Mouse (Mus musculus) thymus, postnatal 0 days (tissue): Measurements from ENCODE around the gene Hmmr. TPM values are rescaled to one million over a fixed set of nuclear protein-coding genes. Genes with fewer than 3 reads are reported as not detected.
"Not testable (repeated sequence)": the region's sequence is repeated elsewhere in the genome, so short reads cannot be mapped to it uniquely, and the experiment has no call there.

ENCODE experiments used
- DNase-seq: peaks from one replicate; pipeline ENCODE4 v3.0.0-alpha.2; 2015; ENCODE audit warnings: low spot score
- polyA plus RNA-seq: library from polyadenylated mRNA; unstranded; fragments of >200 nt; fragmentation: Nextera tagmentation; extraction: Ambion mirVana; gene quantifications from 2 replicates; pipeline ENCODE4 v1.2.1, GENCODE M21; 2015

Hmmr gene
- 47.1 and 51.6 TPM in 2 replicates for polyA plus RNA-seq

DNA sequence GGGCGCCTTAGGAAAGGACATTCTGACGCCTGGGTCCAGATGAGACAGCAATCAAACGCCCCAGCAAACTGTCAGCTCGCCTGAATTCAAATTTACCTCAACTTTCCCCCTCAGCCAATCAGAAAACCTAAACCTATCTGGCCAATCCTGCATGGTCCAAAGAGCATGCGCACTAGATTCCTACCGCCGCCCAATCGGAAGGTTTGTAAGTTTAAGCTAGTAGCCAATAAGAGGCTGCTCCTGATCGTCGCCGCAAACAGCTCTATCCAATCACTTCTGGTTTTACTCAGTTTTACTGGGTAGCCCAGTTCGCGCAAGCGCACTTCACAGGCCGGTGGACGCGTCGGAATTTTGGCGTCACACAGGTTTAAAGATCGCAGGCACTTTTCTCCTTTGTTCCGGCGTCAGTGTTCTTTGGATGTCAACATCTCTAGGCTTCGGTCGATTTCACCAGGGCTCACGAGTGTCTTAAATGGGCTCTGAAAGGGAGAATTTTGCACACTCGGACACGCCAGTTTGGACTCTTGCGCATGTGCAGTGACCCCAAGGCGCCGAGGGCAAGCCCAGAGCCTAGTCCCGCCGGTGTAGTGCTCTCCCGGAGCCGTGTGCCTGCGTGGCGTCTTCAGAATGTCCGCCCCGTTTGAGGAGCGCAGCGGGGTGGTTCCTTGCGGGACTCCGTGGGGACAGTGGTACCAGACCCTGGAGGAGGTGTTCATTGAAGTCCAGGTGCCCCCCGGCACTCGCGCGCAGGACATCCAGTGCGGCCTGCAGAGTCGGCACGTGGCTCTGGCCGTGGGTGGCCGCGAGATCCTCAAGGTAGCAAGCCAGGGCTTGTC, at the start of gene Hmmr, which contains the start of gene Nudcd2:
TSS of gene Hmmr (minus strand) at position 84 of the 836 bp plus-strand sequence.
TSS of gene Nudcd2 (plus strand) at position 329 of the 836 bp plus-strand sequence.
- DNase-seq = peak; percentile 97

- no peak for DNase-seq
Measured at GRCm38 (mm10) chr11:40781857-40782256, 48.6 kb upstream of the Hmmr start.

- peak; percentile 40 for DNase-seq
Measured at GRCm38 (mm10) chr11:40775315-40776269, 42.4 kb upstream of the Hmmr start.

GRCm38 (mm10) chr11:40764690-40765089, 31.5 kb upstream of the Hmmr start:
- DNase-seq = no peak

DNA sequence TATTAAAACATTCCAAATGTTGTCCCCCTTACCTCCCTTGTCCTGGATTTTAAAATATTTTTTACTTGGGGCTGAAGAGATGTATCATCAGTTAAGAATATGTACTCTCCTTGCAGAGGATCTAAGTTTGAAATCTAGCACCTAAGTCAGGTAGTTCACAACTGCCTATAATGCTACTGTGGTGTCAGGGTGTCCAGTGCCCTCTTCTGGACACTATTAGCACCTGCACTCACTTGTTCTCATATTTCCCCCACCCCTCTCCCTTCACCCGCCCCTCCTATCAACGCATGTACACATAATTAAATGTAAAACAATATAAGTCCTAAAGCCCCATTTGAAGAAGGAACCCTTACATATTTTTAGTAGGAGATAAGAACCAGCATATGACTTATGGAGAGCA, 30.2 kb upstream of the Hmmr start:
- peak; percentile 37 for DNase-seq

DNA sequence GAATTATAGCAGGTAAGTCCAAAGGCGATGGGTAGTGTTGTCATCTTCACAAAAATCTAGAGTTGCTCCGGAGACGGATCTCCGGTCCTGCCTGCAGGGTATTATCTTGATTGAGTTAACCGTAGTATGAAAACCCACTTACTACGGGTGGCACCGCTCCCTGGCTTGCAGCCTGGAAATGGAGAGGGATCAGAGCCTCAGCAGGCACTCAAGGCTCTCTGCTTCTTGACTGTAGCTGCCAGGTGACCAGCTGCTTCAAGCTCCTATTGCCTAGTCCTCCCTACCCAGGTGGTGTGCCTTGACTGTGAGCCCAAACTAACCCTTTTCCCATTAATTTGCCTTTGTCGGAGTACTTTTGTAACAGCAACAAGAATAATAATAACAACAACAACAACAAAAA, 26.7 kb upstream of the Hmmr start:
- DNase-seq = no peak

DNA sequence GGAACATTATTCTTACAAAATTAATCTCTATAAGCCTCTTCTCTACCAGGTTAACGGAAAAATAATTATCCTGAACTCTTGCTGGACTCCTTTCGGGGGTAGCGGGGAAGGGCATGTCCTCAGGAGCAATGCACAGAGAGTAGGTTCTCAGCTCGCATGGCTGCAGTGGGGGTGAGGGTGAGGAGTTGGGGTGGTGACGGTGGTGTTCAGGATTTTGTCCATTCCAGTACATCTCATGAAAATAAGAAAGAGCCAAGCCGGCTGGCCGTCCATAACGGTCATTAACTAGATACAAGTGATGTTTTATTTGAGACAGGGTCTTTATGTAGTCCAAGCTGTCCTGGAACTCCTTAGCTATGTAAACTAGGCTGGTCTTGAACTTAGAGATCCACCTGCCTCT, 22.7 kb upstream of the Hmmr start:
- DNase-seq = no peak

DNA sequence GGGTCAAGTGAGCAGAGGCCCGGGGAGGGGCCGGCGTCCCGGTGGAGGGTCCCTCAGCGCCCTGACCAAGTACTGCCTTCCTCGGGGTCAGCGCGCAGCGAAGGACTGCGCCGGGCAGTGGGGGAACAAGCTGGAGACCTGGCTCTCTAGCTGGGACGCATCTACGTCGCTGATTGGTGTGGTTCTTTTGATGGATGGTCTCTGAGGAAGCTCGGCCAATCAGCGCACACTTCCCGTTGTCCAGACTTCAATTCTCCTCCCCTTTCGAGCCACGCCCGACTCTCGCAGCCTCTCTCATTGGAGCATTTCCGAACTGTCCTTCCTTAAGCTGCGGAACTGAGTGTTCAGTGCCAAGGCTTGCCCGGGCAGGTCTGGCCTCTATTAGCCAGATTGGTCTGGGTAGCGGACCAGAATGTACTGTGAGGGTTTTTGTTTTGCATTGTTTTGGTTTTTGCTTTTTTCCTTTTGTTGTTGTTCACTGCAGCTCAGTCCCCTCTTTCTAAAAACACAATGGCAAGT, 21.9 kb upstream of the Hmmr start, which contains the start of gene Ccng1:
TSS of gene Ccng1 (minus strand) at position 203 of the 519 bp plus-strand sequence.
- DNase-seq = peak; percentile 91

DNA sequence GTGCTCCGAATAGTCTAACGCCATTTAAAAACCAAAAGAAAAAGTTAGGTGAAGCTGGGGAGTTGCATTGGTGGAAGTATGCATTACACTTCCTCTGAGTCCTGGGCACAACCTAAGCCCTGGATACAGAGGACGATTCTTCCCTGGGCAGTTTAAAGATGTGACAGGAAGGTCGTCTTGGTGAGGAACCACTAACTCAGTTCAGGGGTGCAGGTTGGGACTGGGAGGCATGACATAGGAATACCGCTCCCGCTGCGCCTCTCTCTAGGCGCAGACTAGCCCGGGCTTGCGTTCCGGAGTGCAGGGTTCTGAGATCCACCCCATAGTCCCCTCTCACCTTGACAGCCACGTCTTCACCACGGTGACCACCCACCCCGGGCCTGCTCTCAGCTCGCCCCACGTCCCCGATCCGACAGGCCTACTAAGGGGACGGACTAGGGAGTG, 21.5 kb upstream of the Hmmr start:
- DNase-seq = peak; percentile 32

DNA sequence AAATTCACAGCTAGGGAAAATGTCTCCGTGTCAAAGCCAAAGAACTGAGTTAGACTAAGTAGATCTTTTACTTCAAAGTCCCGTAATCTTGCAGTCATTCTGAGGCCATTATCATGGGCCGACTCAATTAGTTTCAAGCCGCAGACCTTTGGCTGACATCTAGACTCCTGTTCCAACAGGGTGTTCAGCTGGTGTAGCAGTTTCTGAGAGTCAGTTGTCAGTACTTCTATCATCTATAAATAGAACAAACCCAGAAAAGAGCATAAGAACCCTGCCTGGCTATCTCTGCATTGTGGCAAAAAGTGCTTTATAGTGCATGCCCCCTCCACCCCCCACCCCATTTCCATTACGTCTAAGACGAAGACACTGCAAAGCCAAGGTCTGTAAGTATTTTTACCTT, 20.6 kb upstream of the Hmmr start:
- no peak for DNase-seq

DNA sequence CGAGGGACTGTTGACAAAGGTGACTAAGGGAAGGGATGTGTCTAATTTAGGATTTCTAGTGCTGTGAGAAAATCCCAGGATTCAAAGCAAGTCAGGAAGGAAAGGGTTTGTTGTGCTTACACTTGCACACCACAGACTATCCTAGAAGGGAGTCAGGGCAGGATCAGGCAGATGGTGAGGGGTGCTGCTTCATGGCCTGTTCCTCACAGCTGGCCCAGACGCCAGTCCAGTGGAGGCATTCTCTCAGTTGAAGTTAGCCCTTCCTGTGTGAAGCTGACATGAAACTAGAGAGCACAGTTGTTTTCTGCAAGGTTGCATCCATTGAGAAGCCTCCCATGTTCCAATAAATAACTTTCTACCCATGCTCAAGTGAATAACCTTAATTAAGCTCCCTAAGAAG, 14.5 kb upstream of the Hmmr start:
- no peak for DNase-seq

- no peak for DNase-seq
Measured at GRCm38 (mm10) chr11:40746361-40746760, 13.1 kb upstream of the Hmmr start.

DNA sequence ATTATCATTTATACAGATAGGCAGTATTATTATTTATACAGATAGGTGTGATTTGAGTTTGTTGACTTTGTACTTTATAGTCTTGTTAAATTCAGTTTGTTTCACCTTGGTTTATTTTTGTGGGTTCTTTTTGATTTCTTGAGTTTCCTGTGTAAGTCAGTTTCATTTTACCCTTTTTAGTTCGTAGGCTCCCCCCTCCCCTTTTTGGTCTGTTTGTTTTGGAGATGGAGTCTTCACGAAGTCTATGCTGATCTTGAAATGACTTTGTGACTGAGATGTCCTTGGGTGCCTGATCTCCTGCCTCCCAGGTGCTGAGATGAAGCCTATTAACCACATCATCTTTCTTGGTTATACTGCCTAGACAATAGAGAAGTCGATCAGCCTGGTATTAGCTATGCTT, 11.1 kb upstream of the Hmmr start:
- DNase-seq = no peak

GRCm38 (mm10) chr11:40741605-40742262, 8.5 kb upstream of the Hmmr start:
- no peak for DNase-seq

DNA sequence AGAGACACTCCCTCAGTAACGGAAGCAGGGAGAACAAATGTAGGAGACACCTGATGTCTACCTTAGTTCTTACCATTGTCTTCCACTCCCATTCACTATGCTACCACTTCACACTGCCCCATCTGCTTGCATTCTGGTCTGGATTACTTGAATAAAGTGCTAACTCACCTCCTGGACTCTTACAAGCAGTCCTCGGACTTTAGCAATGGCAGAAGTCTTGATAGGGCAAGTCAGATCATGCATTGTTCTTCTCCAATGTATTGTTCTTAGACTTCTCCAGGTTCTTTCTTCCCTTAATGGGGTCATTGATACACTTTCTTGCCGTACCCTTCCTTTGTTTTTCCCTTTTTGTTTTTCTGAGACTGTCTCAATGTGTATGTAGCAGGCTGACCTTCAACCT, 4.1 kb upstream of the Hmmr start:
- DNase-seq = no peak

DNA sequence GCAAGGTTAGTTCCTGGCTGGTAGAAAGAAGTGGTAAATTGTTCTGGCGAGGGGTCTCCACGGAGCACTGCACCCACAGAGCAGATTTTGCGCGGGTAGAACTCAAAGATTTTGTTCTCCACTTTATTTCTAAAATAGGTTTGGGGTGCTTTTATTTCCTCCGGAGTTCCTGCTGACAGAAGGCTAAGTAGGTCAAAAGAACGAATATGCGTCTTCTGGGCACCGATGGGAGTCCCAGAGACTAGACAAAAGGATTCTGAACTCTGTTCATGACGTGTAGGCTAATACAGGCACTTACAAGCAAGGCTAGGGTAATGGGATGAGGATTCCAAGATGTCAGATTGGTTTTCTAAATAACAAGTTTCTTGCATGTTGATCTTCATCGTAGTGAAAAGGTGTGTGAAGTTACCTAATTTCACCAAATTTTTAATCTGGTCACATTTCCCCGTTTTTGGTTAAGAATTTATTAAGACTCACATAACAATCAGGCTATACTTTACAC, 1.1 kb upstream of the Hmmr start:
- no peak for DNase-seq

- no peak for DNase-seq
Measured at GRCm38 (mm10) chr11:40732997-40733338, 254 bp downstream of the Hmmr start.

DNA sequence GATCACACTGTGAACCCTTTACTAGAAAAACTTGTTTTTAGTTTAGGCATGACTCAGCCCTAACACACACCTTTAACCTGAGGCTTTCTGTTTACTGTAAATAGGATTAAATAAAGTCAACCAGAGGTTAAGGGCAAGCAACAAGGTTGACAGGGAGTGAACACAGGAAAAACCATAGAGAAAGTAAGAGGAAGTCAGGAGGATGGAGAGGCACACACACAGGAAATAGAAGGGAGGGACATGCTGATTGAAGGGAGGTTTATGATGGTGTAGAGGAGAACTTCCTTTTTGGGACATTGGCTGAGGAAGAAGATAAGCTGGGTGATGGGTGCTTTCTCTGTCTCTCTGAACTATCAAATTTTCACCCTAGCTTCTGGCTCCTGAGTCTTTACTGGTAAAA, 14.9 kb downstream of the Hmmr start:
- DNase-seq = no peak

DNA sequence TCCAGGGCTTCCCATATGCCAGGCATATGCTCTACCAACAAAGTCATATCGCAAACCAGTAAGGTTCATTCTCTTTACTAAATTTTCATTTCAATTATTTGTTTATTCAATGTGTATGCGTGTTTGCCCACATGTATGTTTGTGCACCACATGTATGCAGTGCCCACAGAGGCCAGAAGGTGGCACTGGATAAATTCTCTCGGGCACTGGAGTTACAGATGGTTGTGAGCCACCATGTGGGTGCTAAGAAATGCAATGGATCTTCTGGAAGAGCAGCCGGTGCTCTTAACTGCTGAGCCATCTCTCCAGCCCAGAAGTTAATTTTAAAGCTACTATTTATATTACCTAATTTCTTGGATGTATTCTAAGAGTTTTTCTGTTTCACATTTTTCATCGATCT, 17.7 kb downstream of the Hmmr start:
- no peak for DNase-seq

DNA sequence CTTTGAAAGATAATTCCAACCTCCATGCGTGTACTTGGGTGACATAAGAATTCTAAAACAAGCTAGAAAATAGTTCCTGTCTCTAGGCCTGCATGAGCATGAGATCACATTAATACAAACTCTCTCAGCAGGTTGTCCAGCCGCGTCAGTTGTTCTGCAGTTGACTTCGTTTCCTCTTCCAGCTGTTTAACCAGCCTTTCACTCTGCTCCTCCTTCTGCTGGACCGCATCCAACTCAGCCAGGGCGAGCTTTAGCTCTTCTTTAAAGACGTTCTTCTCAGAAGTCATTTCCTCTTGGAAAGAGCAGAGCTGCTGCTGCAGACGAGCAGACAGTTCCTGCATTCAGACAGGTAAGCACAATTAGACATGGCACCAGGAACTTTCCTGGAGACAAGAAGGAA, 19.4 kb downstream of the Hmmr start:
- no peak for DNase-seq

DNA sequence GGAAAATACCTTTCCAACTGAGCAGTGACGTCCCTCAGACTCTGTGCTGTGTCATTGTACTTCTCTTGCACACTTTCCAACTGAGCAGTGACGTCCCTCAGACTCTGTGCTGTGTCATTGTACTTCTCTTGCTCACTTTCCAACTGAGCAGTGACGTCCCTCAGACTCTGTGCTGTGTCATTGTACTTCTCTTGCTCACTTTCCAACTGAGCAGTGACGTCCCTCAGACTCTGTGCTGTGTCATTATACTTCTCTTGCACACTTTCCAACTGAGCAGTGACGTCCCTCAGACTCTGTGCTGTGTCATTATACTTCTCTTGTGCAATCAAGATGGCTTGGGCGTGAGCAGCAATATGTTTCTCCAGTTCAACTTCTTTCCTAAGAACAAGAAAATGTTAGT, 23.3 kb downstream of the Hmmr start:
- not testable (repeated sequence) for DNase-seq
